Mouse (Mus musculus) testis, postnatal 14 days (tissue): ENCODE results near the gene Sema6d.

ENCODE experiments used
- DNase-seq: peaks from one replicate; pipeline ENCODE4 v3.0.0; 2021; ENCODE audit warnings: low spot score

Gene Sema6d

GRCm38 (mm10) chr2:124171718-124172117 is 81.9 kb downstream of the Sema6d start:
- DNase-seq: no peak

- DNase-seq: no peak
Measured at GRCm38 (mm10) chr2:124176265-124176664, 86.5 kb downstream of the Sema6d start.

- no peak for DNase-seq
Measured at GRCm38 (mm10) chr2:124176711-124177169, 87.0 kb downstream of the Sema6d start.

GRCm38 (mm10) chr2:124189271-124189670 is 99.5 kb downstream of the Sema6d start:
- no peak for DNase-seq

GRCm38 (mm10) chr2:124194041-124194440 is 104.3 kb downstream of the Sema6d start:
- DNase-seq: no peak

- DNase-seq: no peak
Measured at GRCm38 (mm10) chr2:124201493-124201892, 111.7 kb downstream of the Sema6d start.

- no peak for DNase-seq
Measured at GRCm38 (mm10) chr2:124202475-124202990, 112.8 kb downstream of the Sema6d start.

GRCm38 (mm10) chr2:124205811-124206210 is 116.0 kb downstream of the Sema6d start:
- no peak for DNase-seq

- no peak for DNase-seq
Measured at GRCm38 (mm10) chr2:124208251-124208650, 118.5 kb downstream of the Sema6d start.

GRCm38 (mm10) chr2:124223559-124223958 is 133.8 kb downstream of the Sema6d start:
- no peak for DNase-seq

- DNase-seq: no peak
Measured at GRCm38 (mm10) chr2:124224328-124224727, 134.6 kb downstream of the Sema6d start.

GRCm38 (mm10) chr2:124234636-124235221 is 145.0 kb downstream of the Sema6d start:
- no peak for DNase-seq

GRCm38 (mm10) chr2:124235237-124236055 is 145.7 kb downstream of the Sema6d start:
- no peak for DNase-seq

GRCm38 (mm10) chr2:124236831-124237230 is 147.1 kb downstream of the Sema6d start:
- no peak for DNase-seq

- DNase-seq: no peak
Measured at GRCm38 (mm10) chr2:124243608-124244007, 153.8 kb downstream of the Sema6d start.

GRCm38 (mm10) chr2:124244543-124245245 is 154.9 kb downstream of the Sema6d start:
- DNase-seq: no peak

- no peak for DNase-seq
Measured at GRCm38 (mm10) chr2:124258108-124258507, 168.3 kb downstream of the Sema6d start.

- no peak for DNase-seq
Measured at GRCm38 (mm10) chr2:124264309-124264708, 174.5 kb downstream of the Sema6d start.

- no peak for DNase-seq
Measured at GRCm38 (mm10) chr2:124271156-124271555, 181.4 kb downstream of the Sema6d start.

- DNase-seq: no peak
Measured at GRCm38 (mm10) chr2:124277492-124277891, 187.7 kb downstream of the Sema6d start.

GRCm38 (mm10) chr2:124285109-124285508 is 195.3 kb downstream of the Sema6d start:
- DNase-seq: no peak

- no peak for DNase-seq
Measured at GRCm38 (mm10) chr2:124289356-124289755, 199.6 kb downstream of the Sema6d start.

- no peak for DNase-seq
Measured at GRCm38 (mm10) chr2:124291145-124291544, 201.4 kb downstream of the Sema6d start.
